Mouse (Mus musculus): ENCODE results near the gene Akap7. TPM values are rescaled to one million over a fixed set of nuclear protein-coding genes. Genes with fewer than 3 reads are reported as not detected.

Akap7 gene
- total and polyA plus RNA-seq, 3 experiments, result 1.9 to 7.7 TPM; not detected in 1

DNA sequence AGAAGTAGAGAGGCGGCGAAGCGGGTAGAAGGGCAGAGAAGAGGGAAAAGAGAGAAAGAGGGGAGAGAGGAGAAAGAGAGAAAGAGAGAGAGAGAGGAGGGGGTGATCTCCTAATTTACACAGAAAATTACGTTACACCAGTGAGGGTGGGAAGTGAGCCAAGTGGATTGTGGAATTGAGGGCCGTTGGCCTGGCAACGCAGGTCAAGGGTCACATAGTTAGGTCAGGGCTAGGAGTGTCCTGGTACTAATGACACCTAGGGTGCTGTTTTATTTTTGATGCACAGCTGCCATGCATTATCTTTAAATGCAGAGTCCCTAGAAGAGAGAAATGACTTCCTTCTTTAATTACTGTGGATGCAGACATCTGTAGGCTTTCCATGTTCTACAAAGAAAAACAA lies 153.4 kb downstream of the Akap7 start:
- TF ChIP-seq TBP (IDR thresholded peaks at IDR 0.05; ENCODE audit: low read depth, low read length), result no peak
- TF ChIP-seq ZNF384 (IDR thresholded peaks at IDR 0.05; ENCODE audit: low read depth, low read length), result no peak
- TF ChIP-seq TCF12 (IDR thresholded peaks at IDR 0.05; ENCODE audit: low read depth, low read length), result no peak
- peak in 1 of 2 experiments; percentile 51; a peak in 2 of 4 replicates for TF ChIP-seq EP300 (IDR thresholded peaks at IDR 0.05; ENCODE audit: low read depth in 1 of 2, low read length in 2 of 2)
- no peak for TF ChIP-seq GABPA (IDR thresholded peaks at IDR 0.05; ENCODE audit: low read depth, low read length)
- TF ChIP-seq TAL1 (IDR thresholded peaks at IDR 0.05; ENCODE audit: low read length), result peak; percentile 21; the same call in 1 of the 2 replicates
- no peak for TF ChIP-seq SMC3 (IDR thresholded peaks at IDR 0.05; ENCODE audit: low read depth, low read length)
- TF ChIP-seq HCFC1 (IDR thresholded peaks at IDR 0.05; ENCODE audit: low read depth, low read length), result no peak
- no peak for TF ChIP-seq JUND (IDR thresholded peaks at IDR 0.05; ENCODE audit: low read depth, low read length)

GRCm38 (mm10) chr10:25151172-25151800 lies 156.4 kb downstream of the Akap7 start:
- Histone ChIP-seq H3K4me1 (ENCODE audit: control insufficient read depth in 1 of 2, insufficient read depth in 2 of 2, low read length in 2 of 2) (peaks cover 4 to 19% of the 10 kb centered on the region in 2 experiments; a peak in 3 of 4 replicates), H3K9ac (ENCODE audit: control insufficient read depth, low read depth, low read length, poor library complexity, severe bottlenecking) (no peak overlapping the region), H3K27me3 (ENCODE audit: control insufficient read depth in 1 of 2, insufficient read depth in 2 of 2, low read length in 2 of 2) (no peaks in the 10 kb centered on the region), H3K27ac (ENCODE audit: control insufficient read depth, low read depth, low read length) (no peak overlapping the region), H3K79me2 (ENCODE audit: control insufficient read depth, insufficient read depth, low read length, poor library complexity) (no peaks in the 10 kb centered on the region), H3K4me3 (ENCODE audit: control insufficient read depth in 1 of 2, insufficient read depth in 1 of 2, low read depth in 2 of 2, low read length in 2 of 2) (no peak overlapping the region), H3K36me3 (ENCODE audit: control insufficient read depth in 1 of 2, insufficient read depth in 2 of 2, low read length in 2 of 2) (peaks cover 0 to 8% of the 10 kb centered on the region in 2 experiments; a peak in 2 of 4 replicates), H3K9me3 (replicated peaks; ENCODE audit: insufficient read depth, low read length) (no peaks in the 10 kb centered on the region)
- TF ChIP-seq TBP (IDR thresholded peaks at IDR 0.05; ENCODE audit: low read depth, low read length) (no peak), CHD1 (IDR thresholded peaks at IDR 0.05; ENCODE audit: low read depth, low read length) (no peak), EP300 (IDR thresholded peaks at IDR 0.05; ENCODE audit: low read depth in 1 of 2, low read length in 2 of 2) (peak in 1 of 2 experiments; percentile 16; a peak in 1 of 4 replicates), CTCF (IDR thresholded peaks at IDR 0.05 in 2 of 3, conservative IDR thresholded peaks at IDR 0.05 in 1 of 3; ENCODE audit: control insufficient read depth in 1 of 3, insufficient read depth in 1 of 3, low read depth in 2 of 3, low read length in 3 of 3, poor library complexity in 1 of 3, severe bottlenecking in 1 of 3) (no peak), MAFK (IDR thresholded peaks at IDR 0.05; ENCODE audit: borderline replicate concordance, low read depth, low read length) (no peak)
- peak; percentile 25 for DNase-seq (ENCODE audit: low read depth, low spot score)

More for the DNA sequence above, 153.4 kb downstream of the Akap7 start:
- peaks cover 0 to 11% of the 10 kb centered on the region in 2 experiments; a peak in 2 of 4 replicates for H3K36me3 ChIP-seq (ENCODE audit: control insufficient read depth in 1 of 2, insufficient read depth in 2 of 2, low read length in 2 of 2)
- H3K79me2 ChIP-seq (ENCODE audit: control insufficient read depth, insufficient read depth, low read length, poor library complexity), result no peaks in the 10 kb centered on the region
- no peaks in the 10 kb centered on the region for H3K9me3 ChIP-seq (replicated peaks; ENCODE audit: insufficient read depth, low read length)
- H3K27me3 ChIP-seq (ENCODE audit: control insufficient read depth in 1 of 2, insufficient read depth in 2 of 2, low read length in 2 of 2), result no peaks in the 10 kb centered on the region
- H3K27ac ChIP-seq (ENCODE audit: control insufficient read depth, low read depth, low read length), result no peak overlapping the region
- no peak overlapping the region for H3K9ac ChIP-seq (ENCODE audit: control insufficient read depth, low read depth, low read length, poor library complexity, severe bottlenecking)
- H3K4me1 ChIP-seq (ENCODE audit: control insufficient read depth in 1 of 2, insufficient read depth in 2 of 2, low read length in 2 of 2), result peaks cover 4 to 25% of the 10 kb centered on the region in 2 experiments; a peak in 3 of 4 replicates
- no peak overlapping the region for H3K4me3 ChIP-seq (ENCODE audit: control insufficient read depth in 1 of 2, insufficient read depth in 1 of 2, low read depth in 2 of 2, low read length in 2 of 2)
- DNase-seq (ENCODE audit: low read depth, low spot score), result no peak

- Histone ChIP-seq H3K9ac (ENCODE audit: control insufficient read depth, low read depth, low read length, poor library complexity, severe bottlenecking) (peak overlapping the region; percentile 68), H3K9me3 (replicated peaks; ENCODE audit: insufficient read depth, low read length) (no peaks in the 10 kb centered on the region), H3K27ac (ENCODE audit: control insufficient read depth, low read depth, low read length) (peak overlapping the region; percentile 93), H3K79me2 (ENCODE audit: control insufficient read depth, insufficient read depth, low read length, poor library complexity) (no peaks in the 10 kb centered on the region), H3K27me3 (ENCODE audit: control insufficient read depth in 1 of 2, insufficient read depth in 2 of 2, low read length in 2 of 2) (no peaks in the 10 kb centered on the region), H3K4me3 (ENCODE audit: control insufficient read depth in 1 of 2, insufficient read depth in 1 of 2, low read depth in 2 of 2, low read length in 2 of 2) (peak overlapping the region; percentile 60 to 70), H3K36me3 (ENCODE audit: control insufficient read depth in 1 of 2, insufficient read depth in 2 of 2, low read length in 2 of 2) (peaks cover 0 to 12% of the 10 kb centered on the region in 2 experiments; a peak in 2 of 4 replicates), H3K4me1 (ENCODE audit: control insufficient read depth in 1 of 2, insufficient read depth in 2 of 2, low read length in 2 of 2) (peaks cover 4 to 17% of the 10 kb centered on the region in 2 experiments)
- TF ChIP-seq KAT2A (conservative IDR thresholded peaks at IDR 0.05; ENCODE audit: low read depth, low read length) (no peak), USF1 (IDR thresholded peaks at IDR 0.05; ENCODE audit: low read depth, low read length) (no peak), CTCF (IDR thresholded peaks at IDR 0.05 in 2 of 3, conservative IDR thresholded peaks at IDR 0.05 in 1 of 3; ENCODE audit: control insufficient read depth in 1 of 3, insufficient read depth in 1 of 3, low read depth in 2 of 3, low read length in 3 of 3, poor library complexity in 1 of 3, severe bottlenecking in 1 of 3) (no peak), MYB (IDR thresholded peaks at IDR 0.05; ENCODE audit: low read depth, low read length) (no peak), BHLHE40 (IDR thresholded peaks at IDR 0.05; ENCODE audit: borderline replicate concordance, low read depth, low read length) (no peak), POLR2A (IDR thresholded peaks at IDR 0.05; ENCODE audit: control insufficient read depth in 1 of 2, insufficient read depth in 1 of 2, low read depth in 1 of 2, low read length in 2 of 2, poor library complexity in 1 of 2) (no peak), ZC3H11A (IDR thresholded peaks at IDR 0.05; ENCODE audit: low read depth, low read length) (no peak), EP300 (IDR thresholded peaks at IDR 0.05; ENCODE audit: low read depth in 1 of 2, low read length in 2 of 2) (no peak), CHD1 (IDR thresholded peaks at IDR 0.05; ENCODE audit: low read depth, low read length) (no peak), E2F4 (IDR thresholded peaks at IDR 0.05; ENCODE audit: borderline replicate concordance, low read depth, low read length) (no peak), CHD2 (IDR thresholded peaks at IDR 0.05; ENCODE audit: low read length) (no peak), HCFC1 (IDR thresholded peaks at IDR 0.05; ENCODE audit: low read depth, low read length) (no peak), RAD21 (IDR thresholded peaks at IDR 0.05; ENCODE audit: low read depth, low read length) (no peak), NELFE (IDR thresholded peaks at IDR 0.05; ENCODE audit: low read depth, low read length) (no peak), POLR2AphosphoS5 (IDR thresholded peaks at IDR 0.05; ENCODE audit: borderline replicate concordance, low read depth, low read length) (no peak), GATA1 (IDR thresholded peaks at IDR 0.05; ENCODE audit: low read depth, low read length) (no peak), MAX (IDR thresholded peaks at IDR 0.05; ENCODE audit: low read length) (no peak)
- DNase-seq (ENCODE audit: low read depth, low spot score), result peak; percentile 63
These were observed 161.8 kb downstream of the Akap7 start for GRCm38 (mm10) chr10:25145851-25146250.
